Mouse (Mus musculus) heart, adult 2 months (tissue): ENCODE data around the gene Hoxd3. TPM values are rescaled to one million over a fixed set of nuclear protein-coding genes. Genes with fewer than 3 reads are reported as not detected.

Experiments used
- DNase-seq, 2 experiments: peaks; one replicate each; pipeline ENCODE4 v3.0.0; 2021
- H3K27ac ChIP-seq: fragments of 200-600 bp; 2 replicates; pipeline ENCODE4 v1.8.1; 2022
- H3K27me3 ChIP-seq: fragments of 200-500 bp; 2 replicates; pipeline ENCODE4 v1.6.1; 2012; ENCODE audit warnings: mild to moderate bottlenecking, low read length, inconsistent platforms, mixed read lengths; ENCODE audit not compliant: control insufficient read depth, insufficient read depth
- H3K36me3 ChIP-seq: fragments of 200-500 bp; 2 replicates; pipeline ENCODE4 v1.6.1; 2012; ENCODE audit warnings: low read length, inconsistent platforms; ENCODE audit not compliant: control insufficient read depth, insufficient read depth
- H3K4me1 ChIP-seq: fragments of 200-500 bp; 2 replicates; pipeline ENCODE4 v1.6.1; 2011; ENCODE audit warnings: low read length; ENCODE audit not compliant: control insufficient read depth, insufficient read depth
- H3K4me3 ChIP-seq: fragments of 200-600 bp; 2 replicates; pipeline ENCODE4 v1.8.1; 2022
- H3K79me2 ChIP-seq: fragments of 200-500 bp; replicated peaks from 2 replicates; pipeline ENCODE4 v1.6.1; 2012; ENCODE audit warnings: mild to moderate bottlenecking, inconsistent platforms, low read length, moderate library complexity, mixed read lengths; ENCODE audit not compliant: control insufficient read depth, insufficient read depth
- H3K9ac ChIP-seq: fragments of 200-500 bp; 2 replicates; pipeline ENCODE4 v1.6.1; 2012; ENCODE audit warnings: low read depth, mild to moderate bottlenecking, control low read depth, inconsistent platforms, low read length, mixed read lengths
- CTCF ChIP-seq: fragments of 200-600 bp; IDR thresholded peaks from 2 replicates; pipeline ENCODE4 v1.8.1; 2022; ENCODE audit warnings: antibody characterized with exemption, mild to moderate bottlenecking, moderate library complexity
- EP300 ChIP-seq: fragments of 200-500 bp; IDR thresholded peaks from 2 replicates; pipeline ENCODE4 v1.6.1; 2011; ENCODE audit warnings: low read depth, low read length, control low read depth; ENCODE audit not compliant: insufficient read depth
- POLR2A ChIP-seq: fragments of 200-500 bp; IDR thresholded peaks from 2 replicates; pipeline ENCODE4 v1.6.1; 2011; ENCODE audit warnings: mild to moderate bottlenecking, low read depth, low read length, control low read depth; ENCODE audit not compliant: insufficient read depth
- WGBS: fragments of 180-500 bp; shearing (Covaris S2); methylation state at CpG from one replicate; pipeline ENCODE4 v1.1.7; 2018; 5-methylcytosine and 5-hydroxymethylcytosine counted together
- intact Hi-C: fragments of 180-260 bp; cut with DNase I; formaldehyde crosslinking; loops from one replicate; pipeline ENCODE4 v1.15.1; 2025
- polyA plus RNA-seq: library from polyadenylated mRNA; depleted of rRNA; stranded (reverse); fragments of >200 nt; gene quantifications from 2 replicates; pipeline ENCODE4 v1.2.3, GENCODE M21; 2012
- total RNA-seq, 2 experiments: library from RNA; stranded (reverse); gene quantifications; 2 replicates each; pipeline ENCODE4 v1.2.3; 2021

Hoxd3 gene
- total and polyA plus RNA-seq, 3 experiments = 0.06 TPM; not detected in 2

GRCm38 (mm10) chr2:74681594-74682531 is 29.9 kb upstream of the Hoxd3 start:
- no peak overlapping the region for H3K27ac ChIP-seq
- H3K27me3 ChIP-seq = peaks cover 36% of the 10 kb centered on the region
- H3K36me3 ChIP-seq = no peaks in the 10 kb centered on the region
- H3K4me3 ChIP-seq = no peak overlapping the region; the same call in 1 of the 2 replicates
- no peak overlapping the region for H3K9ac ChIP-seq
- 1% methylated on average over 73 of the region's 78 CpGs for WGBS
- DNase-seq = no peak
- no peaks in the 10 kb centered on the region for H3K79me2 ChIP-seq
- TF ChIP-seq CTCF (no peak), EP300 (no peak), POLR2A (no peak)
- H3K4me1 ChIP-seq = no peaks in the 10 kb centered on the region
- intact Hi-C loops = no loop called here

- WGBS = 1% methylated on average over 50 of the region's 51 CpGs
- H3K36me3 ChIP-seq = no peaks in the 10 kb centered on the region
- H3K79me2 ChIP-seq = no peaks in the 10 kb centered on the region
- DNase-seq = no peak
- no peak for TF ChIP-seq EP300
- no peak for TF ChIP-seq POLR2A
- TF ChIP-seq CTCF = no peak
- no peak overlapping the region for H3K27ac ChIP-seq
- no peaks in the 10 kb centered on the region for H3K4me1 ChIP-seq
- no peak overlapping the region for H3K4me3 ChIP-seq
- intact Hi-C loops = no loop called here
- peaks cover 41% of the 10 kb centered on the region for H3K27me3 ChIP-seq
- H3K9ac ChIP-seq = no peak overlapping the region
Measured at GRCm38 (mm10) chr2:74682796-74683195, 28.9 kb upstream of the Hoxd3 start.

- WGBS = 4% methylated on average over 18 of the region's 18 CpGs
- no peak for TF ChIP-seq CTCF
- no peak for TF ChIP-seq EP300
- no peak for TF ChIP-seq POLR2A
- no peak overlapping the region for H3K4me3 ChIP-seq
Measured at GRCm38 (mm10) chr2:74683471-74683951, 28.2 kb upstream of the Hoxd3 start.

GRCm38 (mm10) chr2:74684106-74684505 is 27.6 kb upstream of the Hoxd3 start:
- Histone ChIP-seq H3K36me3 (no peaks in the 10 kb centered on the region), H3K4me1 (no peaks in the 10 kb centered on the region), H3K27ac (no peak overlapping the region), H3K79me2 (no peaks in the 10 kb centered on the region), H3K27me3 (peaks cover 44% of the 10 kb centered on the region), H3K4me3 (no peak overlapping the region), H3K9ac (no peak overlapping the region)
- TF ChIP-seq EP300 (no peak), CTCF (no peak), POLR2A (no peak)
- DNase-seq = no peak
- intact Hi-C loops = no loop called here
- WGBS = 7% methylated on average over 12 of the region's 12 CpGs

More at GRCm38 (mm10) chr2:74683471-74683951, 28.2 kb upstream of the Hoxd3 start:
- intact Hi-C loops = no loop called here
- H3K27me3 ChIP-seq = peaks cover 43% of the 10 kb centered on the region
- no peaks in the 10 kb centered on the region for H3K36me3 ChIP-seq
- H3K4me1 ChIP-seq = no peaks in the 10 kb centered on the region
- no peak overlapping the region for H3K27ac ChIP-seq
- no peak for DNase-seq
- no peak overlapping the region for H3K9ac ChIP-seq
- no peaks in the 10 kb centered on the region for H3K79me2 ChIP-seq

GRCm38 (mm10) chr2:74685059-74685603 is 26.6 kb upstream of the Hoxd3 start:
- TF ChIP-seq POLR2A = no peak
- DNase-seq = no peak
- intact Hi-C loops = no loop called here
- peaks cover 42% of the 10 kb centered on the region for H3K27me3 ChIP-seq
- no peaks in the 10 kb centered on the region for H3K4me1 ChIP-seq
- 27% methylated on average over 4 of the region's 4 CpGs for WGBS
- no peaks in the 10 kb centered on the region for H3K36me3 ChIP-seq
- H3K9ac ChIP-seq = no peak overlapping the region
- no peak overlapping the region for H3K4me3 ChIP-seq
- H3K79me2 ChIP-seq = no peaks in the 10 kb centered on the region
- H3K27ac ChIP-seq = no peak overlapping the region
